Mouse (Mus musculus) heart, embryonic 15.5 days (tissue): Measurements from ENCODE around the gene Becn1. TPM values are rescaled to one million over a fixed set of nuclear protein-coding genes. Genes with fewer than 3 reads are reported as not detected.
"Not testable (repeated sequence)": the region's sequence is repeated elsewhere in the genome, so short reads cannot be mapped to it uniquely, and the experiment has no call there.

Experiments
- ATAC-seq: fragments of 200-750 bp; cut with Nextera tagmentation; replicated peaks from 2 replicates; pipeline ENCODE4 v1.8.0; 2017; ENCODE audit warnings: low read depth, moderate TSS enrichment; ENCODE audit not compliant: insufficient number of reproducible peaks, insufficient read depth, low FRiP score
- H3K27ac ChIP-seq: fragments of 300-500 bp; sonication (generic); 2 replicates; pipeline ENCODE4 v1.5.1; 2015; ENCODE audit warnings: mild to moderate bottlenecking, inconsistent platforms
- H3K27me3 ChIP-seq: fragments of 300-500 bp; sonication (generic); 2 replicates; pipeline ENCODE4 v1.6.1; 2015; ENCODE audit warnings: inconsistent platforms
- H3K36me3 ChIP-seq: fragments of 300-500 bp; sonication (generic); 2 replicates; pipeline ENCODE4 v1.6.1; 2015; ENCODE audit warnings: mild to moderate bottlenecking, inconsistent platforms
- H3K4me1 ChIP-seq: fragments of 300-500 bp; sonication (generic); replicated peaks from 2 replicates; pipeline ENCODE4 v1.6.1; 2015; ENCODE audit warnings: inconsistent platforms
- H3K4me2 ChIP-seq: fragments of 300-500 bp; sonication (generic); 2 replicates; pipeline ENCODE4 v1.6.1; 2015; ENCODE audit warnings: inconsistent platforms, mild to moderate bottlenecking, moderate library complexity
- H3K4me3 ChIP-seq: fragments of 300-500 bp; sonication (generic); 2 replicates; pipeline ENCODE4 v1.5.1; 2015; ENCODE audit warnings: mild to moderate bottlenecking, inconsistent platforms
- H3K9ac ChIP-seq: fragments of 300-500 bp; sonication (generic); 2 replicates; pipeline ENCODE4 v1.6.1; 2015; ENCODE audit warnings: mild to moderate bottlenecking, inconsistent platforms
- H3K9me3 ChIP-seq: fragments of 300-500 bp; sonication (generic); replicated peaks from 2 replicates; pipeline ENCODE4 v1.6.1; 2016; ENCODE audit warnings: inconsistent platforms
- WGBS: fragments of 180-500 bp; shearing (Covaris S2); methylation state at CpG from one replicate; pipeline ENCODE4 v1.1.7; 2015; ENCODE audit warnings: mixed read lengths; 5-methylcytosine and 5-hydroxymethylcytosine counted together
- polyA plus RNA-seq: library from polyadenylated mRNA; unstranded; fragments of >200 nt; fragmentation: Nextera tagmentation; extraction: Ambion mirVana; gene quantifications from 2 replicates; pipeline ENCODE4 v1.2.1, GENCODE M21; 2015

Gene Becn1
- polyA plus RNA-seq, 1 experiment from 2014 or later, result 114 TPM

GRCm38 (mm10) chr11:101330961-101331360, 28.9 kb upstream of the Becn1 start:
- H3K27ac ChIP-seq, result peak overlapping the region; percentile 75

GRCm38 (mm10) chr11:101330371-101330924, 28.4 kb upstream of the Becn1 start, which contains the start of gene Aoc3:
Gene Aoc3, plus strand, starts transcription at chr11:101330605.
- H3K9me3 ChIP-seq, result no peaks in the 10 kb centered on the region
- peak; percentile 68 for ATAC-seq
- H3K27me3 ChIP-seq, result no peaks in the 10 kb centered on the region
- peaks cover 3% of the 10 kb centered on the region; the same call in 1 of the 2 replicates for H3K36me3 ChIP-seq
- H3K4me1 ChIP-seq, result peaks cover 15% of the 10 kb centered on the region
- H3K4me3 ChIP-seq, result peak within 1 kb of the TSS; percentile 25
- 44% methylated on average over 7 of the region's 7 CpGs for WGBS
- peak within 1 kb of the TSS; percentile 75 for H3K27ac ChIP-seq
- no peak within 1 kb of the TSS for H3K9ac ChIP-seq
- peak within 1 kb of the TSS; percentile 40 for H3K4me2 ChIP-seq

More at GRCm38 (mm10) chr11:101330961-101331360, 28.9 kb upstream of the Becn1 start:
- H3K9me3 ChIP-seq, ATAC-seq, H3K36me3 ChIP-seq, H3K9ac ChIP-seq, H3K27me3 ChIP-seq: not testable (repeated sequence)
- peak overlapping the region; percentile 40 for H3K4me2 ChIP-seq
- peaks cover 15% of the 10 kb centered on the region for H3K4me1 ChIP-seq
- WGBS, result 56% methylated on average over 6 of the region's 6 CpGs
- peak overlapping the region; percentile 25 for H3K4me3 ChIP-seq

GRCm38 (mm10) chr11:101328941-101329635, 27.0 kb upstream of the Becn1 start:
- Histone ChIP-seq H3K36me3 (peaks cover 14% of the 10 kb centered on the region), H3K4me2 (no peak overlapping the region), H3K27ac (peak overlapping the region; percentile 56), H3K4me3 (no peak overlapping the region), H3K9me3 (no peaks in the 10 kb centered on the region), H3K27me3 (no peaks in the 10 kb centered on the region), H3K9ac (no peak overlapping the region), H3K4me1 (peaks cover 13% of the 10 kb centered on the region)
- ATAC-seq, result no peak
- WGBS, result 54% methylated on average over 6 of the region's 6 CpGs

- H3K27me3 ChIP-seq, result no peaks in the 10 kb centered on the region
- WGBS, result 41% methylated on average over 3 of the region's 3 CpGs
- H3K9ac ChIP-seq, result no peak overlapping the region
- H3K4me3 ChIP-seq, result no peak overlapping the region
- H3K27ac ChIP-seq, result no peak overlapping the region
- no peak for ATAC-seq
- H3K4me1 ChIP-seq, result peaks cover 13% of the 10 kb centered on the region
- no peak overlapping the region for H3K4me2 ChIP-seq
- H3K9me3 ChIP-seq, result no peaks in the 10 kb centered on the region
- H3K36me3 ChIP-seq, result peaks cover 27% of the 10 kb centered on the region
Measured at GRCm38 (mm10) chr11:101327311-101327710, 25.2 kb upstream of the Becn1 start.

GRCm38 (mm10) chr11:101326147-101326546, 24.1 kb upstream of the Becn1 start:
- Histone ChIP-seq H3K9me3 (no peaks in the 10 kb centered on the region), H3K9ac (no peak overlapping the region), H3K27ac (no peak overlapping the region), H3K4me2 (no peak overlapping the region), H3K4me3 (no peak overlapping the region), H3K36me3 (peaks cover 38% of the 10 kb centered on the region), H3K27me3 (no peaks in the 10 kb centered on the region), H3K4me1 (peaks cover 13% of the 10 kb centered on the region)
- 84% methylated on average over 11 of the region's 11 CpGs for WGBS
- no peak for ATAC-seq

GRCm38 (mm10) chr11:101325201-101325600, 23.1 kb upstream of the Becn1 start:
- H3K9me3 ChIP-seq, H3K4me3 ChIP-seq, H3K27ac ChIP-seq, H3K4me2 ChIP-seq, H3K27me3 ChIP-seq, H3K9ac ChIP-seq, ATAC-seq: not testable (repeated sequence)
- 86% methylated on average over 11 of the region's 11 CpGs for WGBS
- Histone ChIP-seq H3K36me3 (peaks cover 48% of the 10 kb centered on the region), H3K4me1 (peaks cover 13% of the 10 kb centered on the region)

GRCm38 (mm10) chr11:101324763-101325162, 22.7 kb upstream of the Becn1 start, which contains the start of gene Aoc2:
Gene Aoc2, plus strand, starts transcription at chr11:101325063.
- Histone ChIP-seq H3K4me2 (no peak within 1 kb of the TSS), H3K27ac (no peak within 1 kb of the TSS), H3K9ac (no peak within 1 kb of the TSS), H3K27me3 (no peaks in the 10 kb centered on the region), H3K4me3 (no peak within 1 kb of the TSS), H3K4me1 (peaks cover 13% of the 10 kb centered on the region), H3K36me3 (peaks cover 52% of the 10 kb centered on the region), H3K9me3 (no peaks in the 10 kb centered on the region)
- WGBS, result 80% methylated on average over 5 of the region's 5 CpGs
- no peak for ATAC-seq

- Histone ChIP-seq H3K4me1 (peaks cover 6% of the 10 kb centered on the region), H3K4me2 (no peak overlapping the region), H3K9me3 (no peaks in the 10 kb centered on the region), H3K27ac (no peak overlapping the region), H3K27me3 (no peaks in the 10 kb centered on the region), H3K36me3 (peaks cover 62% of the 10 kb centered on the region), H3K4me3 (no peak overlapping the region), H3K9ac (no peak overlapping the region)
- 9% methylated on average over 4 of the region's 4 CpGs for WGBS
- ATAC-seq, result 0 out of 2 replicates have a peak, but pooled peaks have one; percentile 19
Measured at GRCm38 (mm10) chr11:101323609-101324008, 21.5 kb upstream of the Becn1 start.

GRCm38 (mm10) chr11:101316501-101316917, 14.4 kb upstream of the Becn1 start:
- Histone ChIP-seq H3K4me3 (peak overlapping the region; percentile 86), H3K4me1 (peaks cover 17% of the 10 kb centered on the region), H3K9me3 (no peaks in the 10 kb centered on the region), H3K27ac (peak overlapping the region; percentile 78), H3K4me2 (peak overlapping the region; percentile 96), H3K9ac (peak overlapping the region; percentile 92), H3K27me3 (no peaks in the 10 kb centered on the region), H3K36me3 (peaks cover 37% of the 10 kb centered on the region)
- 0% methylated on average over 17 of the region's 17 CpGs for WGBS
- ATAC-seq, result peak; percentile 56

- Histone ChIP-seq H3K4me3 (peak within 1 kb of the TSS; percentile 86), H3K9ac (peak within 1 kb of the TSS; percentile 92), H3K4me2 (peak within 1 kb of the TSS; percentile 96), H3K36me3 (peaks cover 31% of the 10 kb centered on the region), H3K27ac (peak within 1 kb of the TSS; percentile 78), H3K27me3 (no peaks in the 10 kb centered on the region), H3K9me3 (no peaks in the 10 kb centered on the region), H3K4me1 (peaks cover 17% of the 10 kb centered on the region)
- ATAC-seq, result peak; percentile 88
- WGBS, result under 1% methylated on average over 62 of the region's 62 CpGs
Measured at GRCm38 (mm10) chr11:101315665-101316500, 13.8 kb upstream of the Becn1 start, which contains the start of gene Psme3. Gene Psme3, plus strand, starts transcription at chr11:101316213.

- peaks cover 23% of the 10 kb centered on the region for H3K36me3 ChIP-seq
- H3K9ac ChIP-seq, result peak overlapping the region; percentile 92
- H3K4me1 ChIP-seq, result peaks cover 17% of the 10 kb centered on the region
- no peaks in the 10 kb centered on the region for H3K9me3 ChIP-seq
- H3K27me3 ChIP-seq, result no peaks in the 10 kb centered on the region
- peak overlapping the region; percentile 96 for H3K4me2 ChIP-seq
- no peak for ATAC-seq
- peak overlapping the region; percentile 86 for H3K4me3 ChIP-seq
- peak overlapping the region; percentile 78 for H3K27ac ChIP-seq
- 82% methylated on average over 8 of the region's 8 CpGs for WGBS
Measured at GRCm38 (mm10) chr11:101315082-101315650, 13.1 kb upstream of the Becn1 start.
